Mouse (Mus musculus) E14TG2a.4 (cell line): ENCODE data around the gene Acvr1b.

Experiments used
- CTCF ChIP-seq: conservative IDR thresholded peaks from 2 replicates; pipeline ENCODE4 v1.5.1; 2014; ENCODE audit warnings: low read length
- POU5F1 ChIP-seq: IDR thresholded peaks from 2 replicates; pipeline ENCODE4 v1.6.1; 2014; ENCODE audit warnings: low read length, borderline replicate concordance

DNA sequence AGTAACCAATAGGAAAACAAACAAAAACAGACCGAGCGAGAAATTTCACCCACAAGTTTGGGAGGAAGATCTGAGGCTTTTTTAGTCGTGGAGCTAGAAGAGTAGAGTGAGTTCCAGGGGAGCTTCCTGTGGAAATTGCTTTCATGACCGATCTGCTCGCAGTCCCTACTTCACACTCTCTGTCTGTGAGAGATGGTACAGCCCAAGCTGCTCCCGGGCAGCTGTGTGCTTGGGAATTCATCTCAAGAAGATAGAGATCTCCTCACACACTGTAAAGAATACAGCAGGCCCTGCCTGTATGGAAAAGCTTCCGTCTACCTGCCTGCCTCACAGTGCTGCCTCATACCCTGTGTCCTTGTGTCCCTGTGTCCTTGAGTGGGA is 18.4 kb downstream of the Acvr1b start:
- TF ChIP-seq CTCF (no peak), POU5F1 (no peak)
